Mouse (Mus musculus): ENCODE data around the gene Tmem74b.

Gene Tmem74b

GRCm38 (mm10) chr2:151758806-151759353, 57.1 kb downstream of the Tmem74b start:
- TF ChIP-seq GATA4 (IDR thresholded peaks at IDR 0.05; ENCODE audit: insufficient replicate concordance, low read length) = no peak
